Mouse (Mus musculus) myocyte (in vitro differentiated cells): ENCODE data around the gene Zdhhc11.
"Not testable (repeated sequence)": the region's sequence is repeated elsewhere in the genome, so short reads cannot be mapped to it uniquely, and the experiment has no call there.

Source experiments
- CEBPB ChIP-seq: IDR thresholded peaks from 2 replicates; pipeline ENCODE4 v1.6.1; 2011; ENCODE audit warnings: mild to moderate bottlenecking, moderate library complexity; ENCODE audit not compliant: poor library complexity, insufficient read depth, severe bottlenecking
- E2F4 ChIP-seq: IDR thresholded peaks from one replicate; pipeline ENCODE4 v1.6.1; 2011; ENCODE audit warnings: mild to moderate bottlenecking, control low read depth, moderate library complexity; ENCODE audit not compliant: insufficient read depth
- MAX ChIP-seq: IDR thresholded peaks from one replicate; pipeline ENCODE4 v1.6.1; 2011; ENCODE audit warnings: low read depth, mild to moderate bottlenecking, control low read depth
- MYOD1 ChIP-seq, 3 experiments: IDR thresholded peaks; one replicate each; pipeline ENCODE4 v1.6.1; 2011; ENCODE audit warnings: control low read depth in 2 of 3, low read depth in 2 of 3, mild to moderate bottlenecking in 2 of 3, moderate library complexity in 1 of 3; ENCODE audit not compliant: insufficient read length in 2 of 3, control insufficient read depth in 1 of 3
- MYOG ChIP-seq, 3 experiments: IDR thresholded peaks; one replicate each; pipeline ENCODE4 v1.6.1; 2011; ENCODE audit warnings: control low read depth in 2 of 3, low read depth in 2 of 3, mild to moderate bottlenecking in 2 of 3; ENCODE audit not compliant: insufficient read length in 2 of 3, control insufficient read depth in 1 of 3, insufficient read depth in 1 of 3
- POLR2A ChIP-seq: IDR thresholded peaks from one replicate; pipeline ENCODE4 v1.6.1; 2011; ENCODE audit warnings: low read depth, mild to moderate bottlenecking, control low read depth, moderate library complexity; ENCODE audit not compliant: insufficient read length
- POLR2AphosphoS2 ChIP-seq: IDR thresholded peaks from one replicate; pipeline ENCODE4 v1.6.1; 2011; ENCODE audit warnings: low read depth, control low read depth; ENCODE audit not compliant: insufficient read length
- TCF12 ChIP-seq: IDR thresholded peaks from one replicate; pipeline ENCODE4 v1.6.1; 2011; ENCODE audit warnings: mild to moderate bottlenecking, control low read depth; ENCODE audit not compliant: poor library complexity, insufficient read depth, severe bottlenecking
- USF1 ChIP-seq: IDR thresholded peaks from one replicate; pipeline ENCODE4 v1.6.1; 2011; ENCODE audit warnings: low read depth, mild to moderate bottlenecking, control low read depth, moderate library complexity

GRCm38 (mm10) chr13:74006881-74007280 is 43.2 kb downstream of the Zdhhc11 start:
- not testable (repeated sequence) for TF ChIP-seq POLR2A; POLR2AphosphoS2; TCF12; USF1; MYOD1 (IDR thresholded peaks at IDR 0.05; ENCODE audit: control insufficient read depth in 1 of 3, insufficient read length in 2 of 3, low read depth in 2 of 3); CEBPB; E2F4; MAX; MYOG (IDR thresholded peaks at IDR 0.05; ENCODE audit: control insufficient read depth in 1 of 3, insufficient read depth in 1 of 3, insufficient read length in 2 of 3, low read depth in 2 of 3)
